Mouse (Mus musculus) myocyte (in vitro differentiated cells): ENCODE results near the gene Disp1.

ENCODE experiments used
- E2F4 ChIP-seq: IDR thresholded peaks from one replicate; pipeline ENCODE4 v1.6.1; 2011; ENCODE audit warnings: mild to moderate bottlenecking, control low read depth, moderate library complexity; ENCODE audit not compliant: insufficient read depth
- POLR2A ChIP-seq: IDR thresholded peaks from one replicate; pipeline ENCODE4 v1.6.1; 2011; ENCODE audit warnings: low read depth, mild to moderate bottlenecking, control low read depth, moderate library complexity; ENCODE audit not compliant: insufficient read length

DNA sequence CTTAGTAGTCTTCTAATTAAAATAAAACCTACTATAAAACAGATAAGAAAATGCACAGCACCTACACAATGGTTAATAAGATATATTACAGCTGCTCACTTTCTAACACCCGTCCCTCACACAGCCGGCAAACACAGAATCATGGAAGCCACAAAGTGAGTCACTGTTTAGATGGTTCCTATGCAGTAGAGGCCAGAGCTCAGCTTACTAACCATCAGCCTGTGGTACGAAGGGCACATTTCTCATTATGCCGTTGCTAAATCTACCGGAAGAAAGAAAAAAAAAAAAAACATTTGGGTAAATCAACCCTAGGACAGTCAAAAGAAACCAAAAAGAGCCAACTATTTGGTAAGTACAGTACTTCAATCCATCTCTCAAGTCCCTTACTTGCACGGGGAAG, 5.6 kb downstream of the Disp1 start:
- TF ChIP-seq E2F4 (no peak), POLR2A (no peak)
